Mouse (Mus musculus) neural tube, embryonic 14.5 days (tissue): ENCODE results near the gene Dusp7. TPM values are rescaled to one million over a fixed set of nuclear protein-coding genes. Genes with fewer than 3 reads are reported as not detected.
A peak's percentile ranks its signal among the peaks of the same experiment; 100 is the strongest.

ENCODE experiments used
- ATAC-seq: fragments of 200-750 bp; cut with Nextera tagmentation; 2 replicates; pipeline ENCODE4 v1.8.0; 2017; ENCODE audit warnings: low read depth, mild to moderate bottlenecking, moderate TSS enrichment, moderate library complexity
- H3K27ac ChIP-seq: fragments of 300-500 bp; sonication (generic); 2 replicates; pipeline ENCODE4 v1.5.1; 2014; ENCODE audit warnings: low read depth, mild to moderate bottlenecking, control low read depth, low read length, moderate library complexity, mixed read lengths
- H3K27me3 ChIP-seq: fragments of 300-500 bp; sonication (generic); 2 replicates; pipeline ENCODE4 v1.6.1; 2014; ENCODE audit warnings: low read length; ENCODE audit not compliant: control insufficient read depth, insufficient read depth
- H3K36me3 ChIP-seq: fragments of 300-500 bp; sonication (generic); 2 replicates; pipeline ENCODE4 v1.6.1; 2014; ENCODE audit warnings: low read length, mixed read lengths; ENCODE audit not compliant: control insufficient read depth, insufficient read depth
- H3K4me1 ChIP-seq: fragments of 300-500 bp; sonication (generic); 2 replicates; pipeline ENCODE4 v1.6.1; 2014; ENCODE audit warnings: low read length; ENCODE audit not compliant: control insufficient read depth, insufficient read depth
- H3K4me2 ChIP-seq: fragments of 300-500 bp; sonication (generic); 2 replicates; pipeline ENCODE4 v1.6.1; 2014; ENCODE audit warnings: mild to moderate bottlenecking, low read depth, low read length, control low read depth
- H3K4me3 ChIP-seq: fragments of 300-500 bp; sonication (generic); 2 replicates; pipeline ENCODE4 v1.5.1; 2014; ENCODE audit warnings: low read depth, low read length, control low read depth, mixed read lengths
- H3K9ac ChIP-seq: fragments of 300-500 bp; sonication (generic); replicated peaks from 2 replicates; pipeline ENCODE4 v1.6.1; 2014; ENCODE audit warnings: low read depth, mild to moderate bottlenecking, control low read depth, low read length, mixed read lengths
- H3K9me3 ChIP-seq: fragments of 300-500 bp; sonication (generic); 2 replicates; pipeline ENCODE4 v1.6.1; 2016; ENCODE audit warnings: low read length; ENCODE audit not compliant: control insufficient read depth
- WGBS: fragments of 180-500 bp; shearing (Covaris S2); extraction: QIAGEN DNeasy Blood & Tissue Kit; methylation state at CpG from one replicate; pipeline ENCODE4 v1.1.7; 2014; 5-methylcytosine and 5-hydroxymethylcytosine counted together
- polyA plus RNA-seq: library from polyadenylated mRNA; unstranded; fragments of >200 nt; fragmentation: Nextera tagmentation; extraction: Ambion mirVana; gene quantifications from 2 replicates; pipeline ENCODE4 v1.2.1, GENCODE M21; 2014

Gene Dusp7
- polyA plus RNA-seq, 1 experiment from 2014 or later = 19.3 TPM

DNA sequence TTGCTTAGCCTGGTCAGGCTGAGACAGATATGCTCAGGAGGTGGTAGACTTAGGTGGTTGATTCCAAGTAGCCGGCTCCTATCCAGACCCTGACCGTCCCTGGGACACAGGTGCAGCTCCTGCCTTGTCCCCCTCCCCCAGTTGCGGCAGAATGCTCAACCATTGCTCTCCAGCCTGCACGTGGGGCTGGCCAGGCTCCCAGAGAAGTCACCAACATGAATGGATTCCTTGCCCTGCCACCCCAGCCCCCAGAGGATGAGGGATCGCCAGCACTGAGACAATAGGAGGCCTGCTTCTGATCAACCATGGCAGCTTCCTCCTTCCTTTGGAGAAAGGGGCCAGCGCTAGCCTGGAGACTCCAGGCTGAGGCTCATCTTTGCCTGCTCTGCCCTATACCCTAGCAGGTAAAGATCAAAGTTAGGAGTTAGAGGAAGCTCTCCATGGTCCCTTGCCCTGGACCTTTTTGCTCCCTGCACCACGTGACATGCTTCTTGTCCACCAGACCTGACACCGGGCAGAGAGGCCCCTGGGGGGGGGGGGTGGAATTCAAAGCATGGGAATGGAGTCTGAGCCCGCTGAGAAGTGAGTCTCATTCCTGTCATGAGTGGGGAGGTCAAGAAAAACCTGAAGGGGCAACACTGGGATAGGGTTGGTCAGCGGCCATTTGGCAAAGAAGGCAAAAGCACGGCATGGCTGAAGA is 24.5 kb downstream of the Dusp7 start:
- Histone ChIP-seq H3K4me3 (no peak overlapping the region), H3K4me2 (no peak overlapping the region), H3K27me3 (no peaks in the 10 kb centered on the region), H3K36me3 (no peaks in the 10 kb centered on the region), H3K27ac (no peak overlapping the region), H3K9me3 (no peaks in the 10 kb centered on the region), H3K9ac (no peak overlapping the region), H3K4me1 (0 out of 2 replicates have a peak, but pooled peaks cover 7% of the 10 kb centered on the region)
- no peak for ATAC-seq
- WGBS = 75% methylated on average over 11 of the region's 11 CpGs

DNA sequence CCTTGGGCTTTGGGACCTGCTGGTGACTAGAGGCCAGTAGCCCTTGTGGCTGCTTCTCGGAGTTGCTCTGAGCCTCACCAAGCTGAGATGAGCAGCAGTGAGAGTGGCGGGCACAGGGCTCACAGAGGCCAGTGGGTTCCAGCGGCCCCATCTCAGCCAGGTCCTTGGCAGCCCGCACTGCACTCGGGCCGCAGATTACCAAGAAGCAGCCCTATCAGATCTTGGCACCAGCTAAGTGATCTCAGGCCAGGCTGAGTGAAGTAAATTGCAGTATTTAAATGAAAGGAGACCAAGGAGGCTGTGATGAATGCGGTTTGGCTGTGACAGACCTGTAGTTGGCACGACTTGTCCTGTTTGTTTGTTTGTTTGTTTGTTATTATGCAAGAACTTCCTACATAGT is 25.1 kb downstream of the Dusp7 start:
- H3K27me3 ChIP-seq = no peaks in the 10 kb centered on the region
- H3K4me2 ChIP-seq = no peak overlapping the region
- ATAC-seq = no peak
- H3K9ac ChIP-seq = no peak overlapping the region
- no peaks in the 10 kb centered on the region for H3K36me3 ChIP-seq
- no peak overlapping the region for H3K4me3 ChIP-seq
- 94% methylated on average over 8 of the region's 8 CpGs for WGBS
- H3K27ac ChIP-seq = no peak overlapping the region
- H3K9me3 ChIP-seq = no peaks in the 10 kb centered on the region
- H3K4me1 ChIP-seq = 0 out of 2 replicates have a peak, but pooled peaks cover 7% of the 10 kb centered on the region

- Histone ChIP-seq H3K9ac (no peak overlapping the region), H3K4me2 (no peak overlapping the region), H3K27me3 (no peaks in the 10 kb centered on the region), H3K27ac (no peak overlapping the region), H3K36me3 (no peaks in the 10 kb centered on the region), H3K9me3 (no peaks in the 10 kb centered on the region), H3K4me3 (no peak overlapping the region), H3K4me1 (0 out of 2 replicates have a peak, but pooled peaks cover 7% of the 10 kb centered on the region)
- peak; percentile 56; the same call in 1 of the 2 replicates for ATAC-seq
- 39% methylated on average over 11 of the region's 11 CpGs for WGBS
These were observed 26.5 kb downstream of the Dusp7 start for GRCm38 (mm10) chr9:106394649-106395602.

DNA sequence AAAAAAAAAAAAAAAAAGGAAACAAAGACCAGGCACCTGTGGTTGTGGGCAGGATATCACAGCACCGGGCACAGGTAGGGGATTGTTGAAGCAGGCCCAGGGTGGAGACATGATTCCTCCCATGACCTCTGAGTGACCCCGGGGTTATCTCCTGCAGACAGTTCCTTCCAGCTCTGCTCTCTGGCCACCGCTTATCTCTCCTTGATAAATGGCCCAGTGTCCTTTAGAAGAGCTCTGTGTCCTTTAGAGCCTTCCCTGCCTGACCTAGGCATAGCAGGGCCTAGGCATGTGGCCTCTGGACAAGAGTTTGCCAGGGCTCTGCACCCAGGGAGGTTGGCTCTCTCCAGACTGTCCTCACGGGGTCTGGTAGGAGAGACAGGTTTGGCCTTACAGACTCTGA is 29.3 kb downstream of the Dusp7 start:
- Histone ChIP-seq H3K36me3 (no peaks in the 10 kb centered on the region), H3K4me3 (no peak overlapping the region), H3K4me2 (no peak overlapping the region), H3K9me3 (no peaks in the 10 kb centered on the region), H3K4me1 (0 out of 2 replicates have a peak, but pooled peaks cover 3% of the 10 kb centered on the region), H3K27ac (no peak overlapping the region), H3K9ac (no peak overlapping the region), H3K27me3 (no peaks in the 10 kb centered on the region)
- 76% methylated on average over 4 of the region's 4 CpGs for WGBS
- ATAC-seq = no peak

GRCm38 (mm10) chr9:106398667-106399311 is 30.4 kb downstream of the Dusp7 start:
- Histone ChIP-seq H3K4me3 (no peak overlapping the region), H3K27ac (no peak overlapping the region), H3K9ac (no peak overlapping the region), H3K4me2 (no peak overlapping the region), H3K36me3 (no peaks in the 10 kb centered on the region), H3K27me3 (no peaks in the 10 kb centered on the region), H3K9me3 (no peaks in the 10 kb centered on the region), H3K4me1 (0 out of 2 replicates have a peak, but pooled peaks cover 3% of the 10 kb centered on the region)
- WGBS = 83% methylated on average over 9 of the region's 9 CpGs
- ATAC-seq = no peak

- Histone ChIP-seq H3K9ac (no peak overlapping the region), H3K27ac (no peak overlapping the region), H3K4me2 (no peak overlapping the region), H3K9me3 (no peaks in the 10 kb centered on the region), H3K4me1 (0 out of 2 replicates have a peak, but pooled peaks cover 3% of the 10 kb centered on the region), H3K27me3 (no peaks in the 10 kb centered on the region), H3K4me3 (no peak overlapping the region), H3K36me3 (no peaks in the 10 kb centered on the region)
- no peak for ATAC-seq
- WGBS = 73% methylated on average over 3 of the region's 3 CpGs
These were observed 31.4 kb downstream of the Dusp7 start for GRCm38 (mm10) chr9:106399808-106400207.

GRCm38 (mm10) chr9:106402149-106402548 is 33.7 kb downstream of the Dusp7 start:
- H3K27ac ChIP-seq = no peak overlapping the region
- H3K36me3 ChIP-seq = no peaks in the 10 kb centered on the region
- no peak for ATAC-seq
- H3K4me2 ChIP-seq = no peak overlapping the region
- WGBS = 79% methylated on average over 5 of the region's 5 CpGs
- H3K4me3 ChIP-seq = no peak overlapping the region
- H3K9me3 ChIP-seq = no peaks in the 10 kb centered on the region
- H3K27me3 ChIP-seq = no peaks in the 10 kb centered on the region
- H3K4me1 ChIP-seq = no peaks in the 10 kb centered on the region
- no peak overlapping the region for H3K9ac ChIP-seq

DNA sequence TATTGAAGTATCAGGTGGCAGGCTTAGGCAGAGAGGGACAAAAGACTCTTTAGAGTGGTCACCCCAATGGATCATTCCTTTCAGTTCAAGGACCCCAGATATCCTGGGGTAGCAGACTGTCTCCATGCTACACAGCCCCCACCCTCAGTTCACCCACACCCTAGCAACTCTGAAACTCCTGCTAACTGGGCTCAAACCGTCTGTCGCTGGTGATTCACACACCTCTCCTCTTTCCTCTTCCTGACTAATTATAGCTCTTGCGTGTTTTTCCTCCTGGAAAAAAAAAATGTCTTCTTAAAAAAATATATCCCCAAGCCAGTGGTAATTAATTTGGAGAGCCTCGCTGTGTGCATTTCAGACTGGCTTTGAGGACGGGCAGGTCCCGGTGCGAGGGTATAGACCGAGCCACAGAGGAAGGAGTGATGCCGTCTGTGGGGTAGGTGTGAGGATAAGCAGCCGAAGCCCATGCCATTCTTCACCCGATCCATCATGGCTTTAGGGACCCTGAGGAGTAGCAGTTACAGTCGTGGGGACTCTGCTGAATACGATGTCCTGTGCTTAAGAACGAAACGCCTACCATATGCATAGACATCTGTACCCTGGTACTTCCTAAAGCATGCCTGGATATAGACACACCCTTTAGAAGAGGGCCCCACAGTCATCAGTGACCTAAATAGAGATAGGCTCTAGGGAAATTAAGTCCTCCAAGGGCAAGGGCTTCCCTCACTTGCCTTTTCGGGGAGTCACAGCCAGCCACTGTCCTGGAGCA is 34.4 kb downstream of the Dusp7 start:
- ATAC-seq = no peak
- H3K4me1 ChIP-seq = no peaks in the 10 kb centered on the region

More for the DNA sequence above, 34.4 kb downstream of the Dusp7 start:
- Histone ChIP-seq H3K36me3 (no peaks in the 10 kb centered on the region), H3K4me3 (no peak overlapping the region), H3K9ac (no peak overlapping the region), H3K9me3 (no peaks in the 10 kb centered on the region), H3K4me2 (no peak overlapping the region), H3K27me3 (no peaks in the 10 kb centered on the region), H3K27ac (no peak overlapping the region)
- 85% methylated on average over 16 of the region's 16 CpGs for WGBS
